ENCODE assay signal across 7 mouse cellular contexts in the genomic region with DNA sequence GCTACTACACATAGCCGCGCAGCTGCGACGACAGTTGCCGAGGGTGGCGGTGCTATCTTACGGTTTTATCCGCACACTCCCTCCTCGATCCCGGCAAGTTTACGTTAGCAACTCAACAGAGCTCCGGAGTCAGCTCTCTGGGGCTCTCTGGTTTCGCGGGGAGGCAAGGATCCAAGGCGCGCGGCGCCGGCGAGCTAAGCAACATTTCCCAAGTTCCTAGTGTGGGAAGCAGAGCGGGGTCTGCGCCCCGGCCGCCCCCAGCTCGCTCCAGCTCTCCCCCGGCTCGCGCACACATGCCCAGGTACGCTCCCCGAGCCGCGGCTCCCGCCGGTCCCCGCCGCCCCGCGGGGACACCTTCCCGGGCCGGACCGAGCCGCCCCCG. TPM values are rescaled to one million over a fixed set of nuclear protein-coding genes. Genes with fewer than 3 reads are reported as not detected.
DNase-seq lines count a peak whose midpoint lies in the region; ATAC-seq and TF ChIP-seq lines count a peak whose summit lies in the region.

No protein-coding gene starts in this region.

- TF ChIP-seq CTCF in gastrocnemius, adult 2 months (IDR thresholded peaks at IDR 0.05): no peak
- no peak for TF ChIP-seq CTCF in intestine, postnatal 0 days (IDR thresholded peaks at IDR 0.05; ENCODE audit: low read depth)

- intact Hi-C loops in gastrocnemius, adult 2 months (cut with DNase I): loop anchor here (1.0 to 10.0 kb wide), 2 partner anchors 18 to 183 kb away; a partner anchor contains a TSS

- H3K4me2 ChIP-seq in intestine, postnatal 0 days (replicated peaks; ENCODE audit: low read depth): peak overlapping the region; percentile 69

- no peaks in the 10 kb centered on the region for H3K27me3 ChIP-seq in intestine, postnatal 0 days (replicated peaks; ENCODE audit: control insufficient read depth, insufficient read depth, low read length)

- no peaks in the 10 kb centered on the region for H3K9me3 ChIP-seq in intestine, postnatal 0 days (ENCODE audit: control insufficient read depth)

- peak; percentile 53 for ATAC-seq in intestine, postnatal 0 days

- H3K4me1 ChIP-seq in intestine, postnatal 0 days (replicated peaks; ENCODE audit: control insufficient read depth, insufficient read depth, low read length): no peaks in the 10 kb centered on the region

- under 1% methylated on average over 35 of the region's 43 CpGs for WGBS in intestine, postnatal 0 days

- H3K4me3 ChIP-seq in gastrocnemius, adult 2 months: peak overlapping the region; percentile 73
- H3K4me3 ChIP-seq in intestine, postnatal 0 days (ENCODE audit: low read depth, low read length): peak overlapping the region; percentile 97

- H3K36me3 ChIP-seq in intestine, postnatal 0 days (ENCODE audit: control insufficient read depth, insufficient read depth): no peaks in the 10 kb centered on the region

- peak overlapping the region; percentile 100 for H3K27ac ChIP-seq in gastrocnemius, adult 2 months
- H3K27ac ChIP-seq in intestine, postnatal 0 days (ENCODE audit: low read depth, low read length): peak overlapping the region; percentile 100

- H3K9ac ChIP-seq in intestine, postnatal 0 days (ENCODE audit: low read depth, low read length): peak overlapping the region; percentile 99

- peak; percentile 29 for DNase-seq in right cerebral cortex, adult 18-20 months
- no peak for DNase-seq in right cerebral cortex, postnatal 25 days
- DNase-seq in c-Kit-negative CD71-positive TER-119-positive erythroid progenitor cells, embryonic 14.5 days (ENCODE audit: low read depth, low spot score): peak; percentile 54
- DNase-seq in gastrocnemius, adult 2 months: peak; percentile 84
- DNase-seq in lung, postnatal 14 days: peak; percentile 54
- peak; percentile 19 to 37 for DNase-seq in spleen, postnatal 14 days (ENCODE audit: low spot score in 2 of 2)

RNA-seq across cellular contexts. Expression of a gene that starts 0.7 kb away (rescaled TPM):
- 1,000 to 10,000 TPM; 1,223 to 1,379 TPM for total RNA-seq in gastrocnemius, adult 2 months (2021)
- polyA plus RNA-seq in intestine, postnatal 0 days (2015; fragmentation: Nextera tagmentation; extraction: Ambion mirVana): 8.9 and 12.4 TPM in 2 replicates

RNA-seq across cellular contexts. Expression of a gene that starts 1.0 kb away (rescaled TPM):
- total RNA-seq in gastrocnemius, adult 2 months (2021): 100 to 1,000 TPM; 301 to 553 TPM
- 396 and 417 TPM in 2 replicates for polyA plus RNA-seq in intestine, postnatal 0 days (2015; fragmentation: Nextera tagmentation; extraction: Ambion mirVana)
